Mouse (Mus musculus): ENCODE data around the gene 2310011J03Rik.

DNA sequence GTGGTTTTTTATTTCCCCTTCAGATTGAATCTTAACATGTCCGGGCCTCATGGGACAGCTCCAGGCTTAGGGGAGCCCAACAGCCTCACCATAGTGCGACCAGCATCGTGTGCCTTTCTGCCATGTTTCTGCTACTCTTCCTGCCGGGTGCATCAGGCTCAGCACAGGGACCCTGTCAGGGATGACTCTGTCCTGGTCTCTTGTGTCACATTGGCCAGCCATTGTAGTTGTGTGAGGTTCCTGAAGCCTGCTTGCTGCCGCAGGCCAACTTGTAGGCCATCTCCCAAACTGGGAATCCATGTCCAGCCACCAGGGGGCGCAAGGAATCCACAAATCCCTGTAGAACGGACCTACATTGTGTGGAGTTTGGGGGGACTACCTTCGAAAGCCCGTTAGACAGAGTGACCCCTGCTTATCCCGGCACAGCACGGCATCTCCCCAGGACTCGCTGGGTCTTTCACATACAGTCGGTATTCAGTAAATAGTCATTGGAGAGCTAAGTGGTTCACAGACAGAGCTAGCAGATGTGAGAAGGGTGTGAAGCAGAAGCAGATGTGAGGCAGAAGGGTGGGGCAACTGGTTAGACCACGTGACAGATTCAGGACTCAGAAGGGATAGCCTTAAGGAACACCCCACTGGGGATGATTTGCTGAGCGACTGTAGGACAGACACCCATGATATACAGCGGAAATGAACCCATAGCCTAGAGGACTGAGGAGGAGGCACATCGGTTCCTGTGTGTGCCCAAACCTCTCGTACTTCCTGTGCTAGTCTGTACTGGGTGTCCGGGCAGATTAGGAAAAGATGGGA, 19.8 kb upstream of the 2310011J03Rik start:
- TF ChIP-seq CTCF (IDR thresholded peaks at IDR 0.05; ENCODE audit: extremely low read depth, insufficient read depth, insufficient read length, insufficient replicate concordance): peak; percentile 67; the same call in 1 of the 2 replicates
- no peak for TF ChIP-seq POLR2A (IDR thresholded peaks at IDR 0.05; ENCODE audit: low read depth, low read length)

Measured in spleen, adult 2 months (tissue).